Mouse (Mus musculus): ENCODE results near the gene Col4a2.

Gene Col4a2

GRCm38 (mm10) chr8:11362278-11363214, 49.9 kb downstream of the Col4a2 start:
- DNase-seq = no peak

GRCm38 (mm10) chr8:11363340-11364126, 50.9 kb downstream of the Col4a2 start:
- DNase-seq = no peak

GRCm38 (mm10) chr8:11366251-11366650, 53.6 kb downstream of the Col4a2 start:
- DNase-seq = no peak

- no peak for DNase-seq
Observed at GRCm38 (mm10) chr8:11366741-11367140, 54.1 kb downstream of the Col4a2 start.

GRCm38 (mm10) chr8:11367670-11368069, 55.1 kb downstream of the Col4a2 start:
- no peak for DNase-seq

- peak; percentile 88 for DNase-seq
Observed at GRCm38 (mm10) chr8:11369526-11370203, 57.1 kb downstream of the Col4a2 start.

GRCm38 (mm10) chr8:11371347-11371746, 58.7 kb downstream of the Col4a2 start:
- no peak for DNase-seq

- DNase-seq = no peak
Observed at GRCm38 (mm10) chr8:11372080-11372479, 59.5 kb downstream of the Col4a2 start.

GRCm38 (mm10) chr8:11373643-11374325, 61.2 kb downstream of the Col4a2 start:
- DNase-seq = no peak

GRCm38 (mm10) chr8:11374326-11375076, 61.9 kb downstream of the Col4a2 start:
- DNase-seq = no peak

- no peak for DNase-seq
Observed at GRCm38 (mm10) chr8:11375749-11376438, 63.3 kb downstream of the Col4a2 start.

- DNase-seq = no peak
Observed at GRCm38 (mm10) chr8:11377391-11378210, 65.0 kb downstream of the Col4a2 start.

GRCm38 (mm10) chr8:11379590-11379989, 67.0 kb downstream of the Col4a2 start:
- no peak for DNase-seq

GRCm38 (mm10) chr8:11381544-11381943, 68.9 kb downstream of the Col4a2 start:
- DNase-seq = no peak

- DNase-seq = peak; percentile 56
Observed at GRCm38 (mm10) chr8:11382059-11382810, 69.6 kb downstream of the Col4a2 start.

- peak; percentile 71 for DNase-seq
Observed at GRCm38 (mm10) chr8:11382933-11383332, 70.3 kb downstream of the Col4a2 start.

- no peak for DNase-seq
Observed at GRCm38 (mm10) chr8:11383379-11383778, 70.8 kb downstream of the Col4a2 start.

GRCm38 (mm10) chr8:11384841-11385240, 72.2 kb downstream of the Col4a2 start:
- peak; percentile 62 for DNase-seq

- DNase-seq = peak; percentile 70
Observed at GRCm38 (mm10) chr8:11385272-11385905, 72.8 kb downstream of the Col4a2 start.

All from lung, postnatal 36 days (tissue).